Mouse (Mus musculus) hindbrain, embryonic 10.5 days (tissue): ENCODE data around the gene Ivd. TPM values are rescaled to one million over a fixed set of nuclear protein-coding genes. Genes with fewer than 3 reads are reported as not detected.
A peak's percentile ranks its signal among the peaks of the same experiment; 100 is the strongest.

Experiments used
- DNase-seq: peaks from one replicate; pipeline ENCODE4 v3.0.0-alpha.2; 2017; ENCODE audit warnings: low spot score
- H3K27ac ChIP-seq: fragments of 300-500 bp; sonication (generic); 2 replicates; pipeline ENCODE4 v1.5.1; 2016; ENCODE audit warnings: mild to moderate bottlenecking, moderate library complexity
- H3K27me3 ChIP-seq: fragments of 300-500 bp; sonication (generic); 2 replicates; pipeline ENCODE4 v1.6.1; 2016; ENCODE audit warnings: mild to moderate bottlenecking; ENCODE audit not compliant: poor library complexity, insufficient read depth, severe bottlenecking
- H3K36me3 ChIP-seq: fragments of 300-500 bp; sonication (generic); 2 replicates; pipeline ENCODE4 v1.6.1; 2016; ENCODE audit warnings: mild to moderate bottlenecking, moderate library complexity
- H3K4me1 ChIP-seq: fragments of 300-500 bp; sonication (generic); replicated peaks from 2 replicates; pipeline ENCODE4 v1.6.1; 2016; ENCODE audit warnings: mild to moderate bottlenecking
- H3K4me3 ChIP-seq: fragments of 300-500 bp; sonication (generic); 2 replicates; pipeline ENCODE4 v1.5.1; 2016; ENCODE audit warnings: mild to moderate bottlenecking, moderate library complexity
- H3K9me3 ChIP-seq: fragments of 300-500 bp; sonication (generic); 2 replicates; pipeline ENCODE4 v1.6.1; 2016; ENCODE audit warnings: mild to moderate bottlenecking, moderate library complexity
- WGBS: fragments of 180-500 bp; shearing (Covaris S2); methylation state at CpG from one replicate; pipeline ENCODE4 v1.1.7; 2016; 5-methylcytosine and 5-hydroxymethylcytosine counted together
- polyA plus RNA-seq: library from polyadenylated mRNA; unstranded; fragments of >200 nt; fragmentation: Nextera tagmentation; extraction: Ambion mirVana; gene quantifications from 2 replicates; pipeline ENCODE4 v1.2.1, GENCODE M21; 2016

Ivd gene
- polyA plus RNA-seq, 1 experiment from 2014 or later: 59.4 TPM

DNA sequence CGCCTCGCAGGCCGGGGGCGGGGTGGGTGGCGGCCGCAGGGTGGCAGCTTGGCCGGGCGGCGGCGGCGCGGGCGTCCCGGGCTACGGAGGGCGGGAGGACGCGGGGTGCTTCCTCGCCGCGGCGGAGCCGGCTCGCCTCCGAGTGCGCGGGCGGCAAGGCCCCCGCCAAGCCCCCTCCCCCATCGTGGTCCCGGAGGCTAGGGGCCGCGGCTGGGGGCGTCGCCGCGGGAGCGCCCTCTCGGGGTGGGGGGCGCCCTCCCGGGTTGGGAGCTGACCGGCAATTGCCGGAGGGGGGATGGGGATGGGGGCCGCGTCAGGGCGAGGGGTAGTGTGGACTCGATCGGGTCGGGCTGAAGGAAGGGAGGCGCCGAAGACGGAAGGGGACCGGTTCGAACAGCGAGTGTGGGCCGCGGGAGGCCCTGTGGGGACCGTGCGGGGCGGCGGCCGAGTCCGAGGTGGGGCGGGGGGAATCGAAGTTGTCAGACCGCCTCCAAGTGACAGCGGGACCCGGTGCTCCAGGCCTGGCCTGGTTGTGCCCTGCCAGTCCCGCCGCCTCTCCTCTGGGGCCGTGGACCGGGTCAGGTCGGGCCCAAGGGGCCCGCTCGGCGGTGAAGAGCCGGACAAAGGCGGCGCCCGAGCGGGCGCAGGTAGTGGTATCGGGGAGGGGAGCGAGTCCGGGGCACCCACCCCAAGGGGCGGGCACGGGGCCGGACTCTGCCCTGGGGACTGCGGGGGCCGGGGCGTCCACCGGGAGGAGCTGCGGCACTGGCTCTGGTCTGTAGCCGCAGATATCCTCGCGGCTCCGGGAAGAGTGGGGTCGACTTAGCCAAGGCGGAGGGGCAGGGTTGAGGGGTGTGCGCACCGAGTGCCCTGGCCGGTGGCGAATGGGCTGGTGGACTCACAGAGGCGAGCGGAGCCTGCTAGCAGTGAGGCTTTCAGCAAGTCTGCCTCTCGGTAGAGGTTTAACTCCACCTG lies 40.6 kb downstream of the Ivd start:
- peak overlapping the region; percentile 96 for H3K4me3 ChIP-seq
- no peaks in the 10 kb centered on the region for H3K9me3 ChIP-seq
- H3K27ac ChIP-seq: peak overlapping the region; percentile 89
- H3K4me1 ChIP-seq: peaks cover 84% of the 10 kb centered on the region
- peaks cover 54% of the 10 kb centered on the region for H3K27me3 ChIP-seq
- no peaks in the 10 kb centered on the region for H3K36me3 ChIP-seq
- WGBS: under 1% methylated on average over 106 of the region's 106 CpGs
- peak; percentile 68 for DNase-seq

DNA sequence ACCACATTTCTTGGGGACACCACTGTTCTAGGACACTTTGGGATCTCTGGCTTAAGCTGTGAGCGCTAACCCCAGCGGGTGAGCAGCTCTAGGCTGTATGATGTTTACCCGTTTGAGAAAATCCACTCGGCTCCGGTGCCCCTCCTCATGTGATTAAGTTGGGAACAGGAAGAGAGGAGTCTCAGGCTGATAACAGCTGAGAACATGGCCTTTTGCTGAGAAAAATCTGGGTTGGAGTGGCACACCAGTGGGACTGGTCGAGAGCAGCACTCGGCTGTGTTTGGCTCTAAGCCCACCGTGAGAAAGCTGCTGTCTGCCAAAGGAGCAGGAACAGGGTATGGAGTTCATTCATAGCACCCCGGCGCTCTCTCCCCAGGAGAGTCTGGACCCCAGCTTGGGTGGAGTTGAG lies 41.6 kb downstream of the Ivd start:
- DNase-seq: no peak
- Histone ChIP-seq H3K4me3 (peak overlapping the region; percentile 96), H3K27ac (0 out of 2 replicates have a peak overlapping the region, but pooled peaks have one; percentile 89), H3K36me3 (no peaks in the 10 kb centered on the region), H3K27me3 (peaks cover 44% of the 10 kb centered on the region), H3K9me3 (no peaks in the 10 kb centered on the region), H3K4me1 (peaks cover 74% of the 10 kb centered on the region)
- 14% methylated on average over 10 of the region's 10 CpGs for WGBS

DNA sequence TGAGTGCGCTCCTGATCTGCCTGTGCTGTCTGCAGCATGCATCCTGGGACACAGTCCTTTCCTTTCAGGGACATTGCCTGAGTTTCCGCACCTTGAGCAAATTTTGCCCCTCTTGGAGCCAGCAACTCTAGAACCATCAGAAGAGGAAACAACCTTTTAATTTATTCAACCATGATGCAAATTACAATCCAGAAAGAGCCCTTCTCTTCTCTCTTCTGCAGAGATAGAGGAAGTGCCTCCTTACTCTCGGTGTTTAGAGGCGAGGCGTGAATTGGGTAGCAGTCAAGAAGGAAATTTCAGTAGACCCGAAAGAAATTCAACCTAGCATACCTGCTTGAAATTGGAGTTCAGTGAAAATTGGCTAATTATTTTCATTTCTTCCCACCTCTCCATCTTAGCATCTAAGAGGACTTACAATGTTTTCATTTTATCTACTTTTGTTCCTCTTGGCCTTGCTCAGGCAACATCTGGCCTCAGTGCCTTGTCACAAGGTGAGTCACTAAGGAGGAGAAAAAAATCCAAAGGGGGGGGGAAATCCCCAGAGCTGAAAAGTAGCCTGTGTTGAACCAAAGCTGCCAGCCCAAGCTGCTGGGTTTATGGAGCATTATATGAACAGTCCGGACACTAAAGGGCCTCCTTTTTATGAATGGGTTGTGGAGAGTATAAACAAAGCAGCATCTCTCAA lies 43.8 kb downstream of the Ivd start:
- Histone ChIP-seq H3K27me3 (peaks cover 22% of the 10 kb centered on the region), H3K4me3 (no peak overlapping the region), H3K4me1 (peaks cover 68% of the 10 kb centered on the region), H3K27ac (no peak overlapping the region), H3K9me3 (no peaks in the 10 kb centered on the region), H3K36me3 (no peaks in the 10 kb centered on the region)
- 86% methylated on average over 7 of the region's 7 CpGs for WGBS
- no peak for DNase-seq

DNA sequence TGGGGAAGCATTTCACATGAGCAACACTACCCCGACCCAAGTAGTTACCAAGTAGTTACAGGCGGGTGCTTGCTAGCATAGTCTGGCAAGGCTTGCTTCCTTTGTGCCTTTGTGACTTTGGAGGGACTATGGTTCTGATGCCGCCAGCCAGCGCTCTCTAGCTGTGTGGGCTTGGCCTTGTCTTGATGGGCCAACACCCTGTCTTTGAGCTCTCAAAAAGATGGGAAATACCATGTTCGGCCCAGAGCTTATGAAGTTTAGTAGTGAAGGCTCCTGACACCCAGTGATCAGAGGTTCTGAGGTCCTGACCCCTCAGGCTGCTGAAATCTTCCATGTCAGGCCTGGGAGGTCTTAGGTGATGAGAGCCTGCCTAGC lies 44.4 kb downstream of the Ivd start:
- H3K9me3 ChIP-seq: no peaks in the 10 kb centered on the region
- H3K27me3 ChIP-seq: peaks cover 19% of the 10 kb centered on the region
- no peaks in the 10 kb centered on the region for H3K36me3 ChIP-seq
- H3K4me3 ChIP-seq: no peak overlapping the region
- no peak overlapping the region for H3K27ac ChIP-seq
- WGBS: 78% methylated on average over 5 of the region's 5 CpGs
- H3K4me1 ChIP-seq: peaks cover 63% of the 10 kb centered on the region
- DNase-seq: no peak

DNA sequence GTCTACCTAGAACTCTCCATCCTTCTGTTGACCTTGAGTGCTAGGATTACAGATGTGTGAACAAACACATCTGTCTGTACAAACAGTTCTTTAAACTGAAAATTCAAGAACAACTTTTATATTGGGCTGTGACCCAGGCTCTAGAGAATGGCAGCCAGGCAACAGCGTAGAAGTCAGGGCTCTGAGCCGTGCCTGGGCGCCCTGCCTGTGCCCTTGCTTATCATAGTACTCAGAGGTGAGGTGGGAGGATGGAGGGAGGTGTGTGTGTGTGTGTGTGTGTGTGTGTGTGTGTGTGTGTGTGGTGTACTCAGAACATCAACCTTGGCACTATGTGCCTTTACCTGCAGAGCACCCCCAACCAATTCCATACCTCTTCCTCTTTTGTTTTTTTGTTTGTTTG lies 46.0 kb downstream of the Ivd start:
- Histone ChIP-seq H3K36me3 (no peaks in the 10 kb centered on the region), H3K4me3 (no peak overlapping the region), H3K27ac (no peak overlapping the region), H3K27me3 (peaks cover 16% of the 10 kb centered on the region), H3K9me3 (no peaks in the 10 kb centered on the region), H3K4me1 (peaks cover 69% of the 10 kb centered on the region)
- 95% methylated on average over 3 of the region's 3 CpGs for WGBS
- no peak for DNase-seq

DNA sequence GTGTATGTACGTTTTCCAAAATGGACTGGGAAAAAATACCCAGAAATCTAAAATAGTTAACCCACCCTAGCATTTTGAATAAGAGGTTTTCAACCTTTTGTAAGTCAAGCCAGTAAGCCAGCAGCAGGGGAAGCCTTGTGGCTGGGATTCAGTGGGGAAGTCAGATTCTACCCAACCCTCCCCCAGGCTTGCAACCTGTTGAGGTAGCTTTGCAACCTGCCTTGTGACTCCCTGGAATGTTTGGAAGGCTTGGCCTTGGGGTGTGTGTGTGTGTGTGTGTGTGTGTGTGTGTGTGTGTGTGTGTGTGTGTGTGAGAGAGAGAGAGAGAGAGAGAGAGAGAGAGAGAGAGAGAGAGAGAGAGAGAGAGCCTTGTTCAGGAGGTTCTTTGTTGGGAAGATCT lies 47.4 kb downstream of the Ivd start:
- Histone ChIP-seq H3K27ac (no peak overlapping the region), H3K27me3 (peaks cover 3% of the 10 kb centered on the region), H3K4me3 (no peak overlapping the region), H3K9me3 (no peaks in the 10 kb centered on the region), H3K4me1 (peaks cover 69% of the 10 kb centered on the region), H3K36me3 (no peaks in the 10 kb centered on the region)
- no peak for DNase-seq
- WGBS: 33% methylated on average over 1 of the region's 1 CpGs

DNA sequence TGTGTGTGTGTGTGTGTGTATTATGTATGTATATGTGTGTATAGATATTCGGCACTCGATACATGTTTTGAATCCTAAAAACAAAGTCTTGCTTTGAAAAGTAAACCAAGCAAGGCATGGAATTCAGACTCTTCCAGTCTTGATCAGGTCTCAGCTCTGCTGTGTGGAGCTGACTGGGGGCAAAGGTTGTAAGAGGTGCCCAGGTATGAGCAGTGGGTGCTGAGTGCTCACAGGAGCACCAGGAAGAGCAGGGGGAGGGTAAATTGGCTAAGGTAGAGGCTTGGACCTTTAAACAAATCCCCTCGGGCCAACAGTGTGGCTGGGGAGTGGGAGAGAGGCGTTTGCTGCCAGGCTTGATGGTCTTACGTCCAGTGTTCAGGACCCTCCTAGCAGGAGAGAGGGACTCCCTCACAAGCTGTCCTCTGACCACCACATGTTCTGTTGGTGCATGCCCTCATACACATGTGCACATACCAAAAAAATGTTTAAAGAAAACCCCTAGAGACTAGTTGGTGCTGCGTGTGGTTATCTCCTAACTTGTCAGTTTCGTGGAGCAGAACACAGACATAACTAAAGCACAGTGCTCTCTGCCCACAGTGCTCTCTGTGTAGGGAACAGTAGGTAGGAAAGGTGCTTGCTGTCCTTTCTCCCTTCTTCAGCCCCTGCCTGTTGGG lies 49.0 kb downstream of the Ivd start:
- Histone ChIP-seq H3K4me1 (peaks cover 69% of the 10 kb centered on the region), H3K27ac (no peak overlapping the region), H3K27me3 (no peaks in the 10 kb centered on the region), H3K4me3 (no peak overlapping the region), H3K9me3 (no peaks in the 10 kb centered on the region), H3K36me3 (peaks cover under 1% of the 10 kb centered on the region; the same call in 1 of the 2 replicates)
- no peak for DNase-seq
- 78% methylated on average over 7 of the region's 7 CpGs for WGBS

DNA sequence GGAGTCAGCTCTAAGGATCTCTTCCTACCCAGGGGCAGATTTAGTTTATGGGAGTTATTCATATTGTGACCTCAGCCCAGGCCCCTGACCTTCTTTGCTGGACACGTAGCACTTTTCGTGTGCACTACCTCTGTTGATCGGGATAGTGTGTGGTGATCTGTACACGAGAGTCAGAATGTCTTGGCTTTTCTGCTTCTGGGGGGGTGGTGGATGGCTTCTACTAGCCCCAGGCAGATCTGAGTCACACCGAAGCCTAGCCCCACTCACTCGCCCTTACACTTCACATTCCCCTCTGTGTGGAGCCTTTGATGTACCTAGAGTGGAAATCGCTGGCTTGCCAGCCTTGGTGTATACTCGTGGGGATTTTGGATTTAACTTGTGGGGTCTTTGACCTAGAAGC lies 51.0 kb downstream of the Ivd start:
- Histone ChIP-seq H3K4me1 (peaks cover 73% of the 10 kb centered on the region), H3K9me3 (no peaks in the 10 kb centered on the region), H3K36me3 (peaks cover 20% of the 10 kb centered on the region), H3K27me3 (no peaks in the 10 kb centered on the region), H3K27ac (peak overlapping the region; percentile 67; the same call in 1 of the 2 replicates), H3K4me3 (no peak overlapping the region)
- 71% methylated on average over 8 of the region's 8 CpGs for WGBS
- no peak for DNase-seq

DNA sequence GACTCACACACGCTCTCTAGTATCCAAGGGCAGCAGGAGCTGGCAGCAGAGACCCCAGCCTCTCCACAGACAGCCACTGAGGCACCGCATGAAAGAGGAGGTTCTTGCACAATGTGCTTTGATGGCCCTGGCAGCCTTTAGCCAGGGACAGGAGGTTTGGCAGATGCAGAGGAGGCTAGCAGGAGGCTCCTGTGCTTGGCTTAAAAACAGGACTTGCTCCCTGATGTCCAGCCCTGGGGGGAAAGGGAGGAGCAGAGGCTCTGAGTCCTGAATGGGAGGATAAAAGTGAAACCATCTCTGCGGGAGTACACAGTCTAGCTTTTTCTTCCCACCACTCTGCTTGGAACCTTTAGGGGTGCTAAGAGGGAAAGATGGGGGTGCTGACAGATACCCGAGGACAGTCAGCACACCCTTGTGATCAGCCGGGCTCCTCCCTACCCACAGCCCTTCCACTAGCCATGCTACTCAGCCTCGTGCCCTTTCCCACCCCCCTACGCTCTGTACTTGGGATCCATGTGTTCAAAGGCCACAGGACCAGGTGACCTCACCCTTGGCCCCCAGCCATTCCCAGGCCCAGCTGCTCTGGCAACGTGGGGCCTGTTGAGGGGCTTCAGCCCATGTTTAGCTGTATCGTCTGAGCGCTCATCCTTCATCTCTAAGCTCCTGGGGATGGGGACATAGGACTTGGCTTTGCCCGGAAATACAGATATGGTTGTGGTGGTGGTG lies 52.0 kb downstream of the Ivd start:
- H3K4me1 ChIP-seq: peaks cover 73% of the 10 kb centered on the region
- no peak overlapping the region for H3K4me3 ChIP-seq
- H3K27me3 ChIP-seq: no peaks in the 10 kb centered on the region
- H3K36me3 ChIP-seq: peaks cover 29% of the 10 kb centered on the region
- 57% methylated on average over 11 of the region's 11 CpGs for WGBS
- DNase-seq: peak; percentile 11
- H3K9me3 ChIP-seq: no peaks in the 10 kb centered on the region
- peak overlapping the region; percentile 67 for H3K27ac ChIP-seq

DNA sequence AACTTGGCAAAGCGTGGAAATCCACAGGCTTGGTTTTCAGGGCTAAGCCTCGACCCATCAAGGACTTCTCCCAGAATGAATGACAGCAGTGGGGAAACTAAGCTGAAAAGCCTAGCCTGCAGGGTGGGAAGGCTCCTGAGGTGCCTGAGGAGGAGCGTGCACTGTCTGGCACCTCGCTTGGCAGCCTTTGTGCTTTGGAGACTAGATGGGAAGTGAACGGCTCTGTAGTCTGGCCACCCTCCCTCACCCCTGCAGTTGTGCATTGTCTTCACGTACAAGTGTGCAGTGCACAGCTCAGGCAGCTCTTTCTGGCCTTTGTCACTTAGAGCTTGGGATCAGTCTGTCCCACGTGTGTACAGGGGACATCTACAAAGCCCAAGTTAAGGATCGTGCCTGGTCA lies 52.9 kb downstream of the Ivd start:
- no peaks in the 10 kb centered on the region for H3K9me3 ChIP-seq
- 31% methylated on average over 8 of the region's 8 CpGs for WGBS
- peak overlapping the region; percentile 67 for H3K27ac ChIP-seq
- DNase-seq: no peak
- peaks cover 64% of the 10 kb centered on the region for H3K4me1 ChIP-seq
- H3K36me3 ChIP-seq: peaks cover 39% of the 10 kb centered on the region
- H3K4me3 ChIP-seq: no peak overlapping the region
- no peaks in the 10 kb centered on the region for H3K27me3 ChIP-seq

DNA sequence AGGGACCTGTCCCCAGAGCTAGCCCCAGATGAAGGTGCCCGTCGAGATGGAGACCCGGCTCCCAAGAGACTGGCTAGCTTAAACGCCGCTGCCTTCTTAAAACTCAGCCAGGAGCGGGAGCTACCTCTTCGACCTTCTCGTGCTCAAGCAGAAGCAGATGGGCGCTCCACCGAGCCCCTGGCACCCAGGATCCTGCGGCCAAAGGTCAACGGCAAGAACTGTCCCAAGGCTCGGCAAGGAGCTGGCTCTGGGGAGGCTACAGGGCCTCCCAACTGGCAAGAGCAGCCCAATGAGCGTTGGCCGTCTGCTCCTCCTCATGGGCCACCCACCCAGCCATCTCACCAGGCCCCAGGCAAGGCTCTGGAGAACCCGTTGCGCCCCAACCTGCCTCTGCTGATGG lies 54.7 kb downstream of the Ivd start:
- peaks cover 55% of the 10 kb centered on the region for H3K4me1 ChIP-seq
- 94% methylated on average over 17 of the region's 17 CpGs for WGBS

DNA sequence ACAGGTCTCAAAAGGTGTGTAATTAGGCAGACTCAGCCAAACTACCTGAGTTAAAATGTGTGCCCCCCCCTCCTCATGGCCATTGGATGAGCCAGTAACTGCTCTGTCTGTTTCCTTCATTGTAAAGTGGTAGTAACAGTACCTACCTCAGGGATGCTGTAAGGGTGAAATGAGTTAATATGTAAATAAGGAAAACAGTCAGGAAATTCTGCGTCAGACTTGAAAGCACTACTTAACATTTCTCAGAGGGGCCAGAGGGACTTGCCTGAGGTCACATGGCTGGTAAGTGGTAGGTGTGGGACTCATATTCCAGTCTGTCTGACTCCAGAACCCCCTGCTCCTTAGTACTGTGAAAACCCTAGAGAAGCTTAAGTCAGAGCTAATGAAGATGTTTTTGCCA lies 56.8 kb downstream of the Ivd start:
- H3K9me3 ChIP-seq: no peaks in the 10 kb centered on the region
- H3K36me3 ChIP-seq: peaks cover 76% of the 10 kb centered on the region

More for the DNA sequence above, 54.7 kb downstream of the Ivd start:
- no peak for DNase-seq
- no peak overlapping the region for H3K4me3 ChIP-seq
- peaks cover 56% of the 10 kb centered on the region for H3K36me3 ChIP-seq
- H3K27ac ChIP-seq: no peak overlapping the region
- H3K27me3 ChIP-seq: no peaks in the 10 kb centered on the region
- H3K9me3 ChIP-seq: no peaks in the 10 kb centered on the region

More for the DNA sequence above, 56.8 kb downstream of the Ivd start:
- Histone ChIP-seq H3K27me3 (no peaks in the 10 kb centered on the region), H3K27ac (no peak overlapping the region), H3K4me3 (no peak overlapping the region), H3K4me1 (peaks cover 34% of the 10 kb centered on the region)
- DNase-seq: no peak
- 70% methylated on average over 1 of the region's 1 CpGs for WGBS
